17 mouse cellular contexts compared by ENCODE assay signal in genomic region chr5:4917274-4917673, GRCm38 (mm10).
DNase-seq lines count a peak whose midpoint lies in the region; ATAC-seq lines count a peak whose summit lies in the region.
"Had no signal": no experiment of that assay in that cellular context is flagged by ENCODE, and none has a peak within 500 bp of the region (broad histone marks: within the 10 kb centered on the region; RNA-seq: fewer than 3 reads in every experiment).

No protein-coding gene starts in this region.

- no peak overlapping the region for H3K9ac ChIP-seq in forebrain, embryonic 14.5 days (ENCODE audit: low read length)
- H3K9ac ChIP-seq in forebrain, embryonic 12.5 days = no peak overlapping the region
- no peak overlapping the region for H3K9ac ChIP-seq in kidney, embryonic 16.5 days (replicated peaks; ENCODE audit: low read length)
- H3K9ac ChIP-seq: heart, embryonic 15.5 days; liver, embryonic 14.5 days had no signal

- no peak overlapping the region for H3K4me3 ChIP-seq in forebrain, embryonic 14.5 days (ENCODE audit: low read depth, low read length)
- no peak overlapping the region for H3K4me3 ChIP-seq in forebrain, embryonic 12.5 days (replicated peaks)
- no peak overlapping the region for H3K4me3 ChIP-seq in kidney, embryonic 16.5 days (ENCODE audit: low read length)
- H3K4me3 ChIP-seq: heart, embryonic 10.5 days; heart, embryonic 15.5 days had no signal

- peaks cover 2% of the 10 kb centered on the region; the same call in 1 of the 2 replicates for H3K4me1 ChIP-seq in forebrain, embryonic 14.5 days (ENCODE audit: control insufficient read depth, insufficient read depth, low read length)
- H3K4me1 ChIP-seq in forebrain, embryonic 12.5 days = peaks cover 5% of the 10 kb centered on the region; the same call in 1 of the 2 replicates
- H3K4me1 ChIP-seq in kidney, embryonic 16.5 days (ENCODE audit: insufficient read depth, low read length) = 0 out of 2 replicates have a peak, but pooled peaks cover 2% of the 10 kb centered on the region
- H3K4me1 ChIP-seq: heart, embryonic 10.5 days; heart, embryonic 15.5 days had no signal

- 54% methylated on average over 4 of the region's 4 CpGs for WGBS in forebrain, embryonic 14.5 days
- 71% methylated on average over 4 of the region's 4 CpGs for WGBS in forebrain, embryonic 12.5 days
- 81% methylated on average over 4 of the region's 4 CpGs for WGBS in kidney, embryonic 16.5 days

- H3K9me3 ChIP-seq in forebrain, embryonic 14.5 days (replicated peaks; ENCODE audit: control insufficient read depth, low read length) = no peaks in the 10 kb centered on the region
- H3K9me3 ChIP-seq in forebrain, embryonic 12.5 days = no peaks in the 10 kb centered on the region
- H3K9me3 ChIP-seq in kidney, embryonic 16.5 days (ENCODE audit: low read length) = no peaks in the 10 kb centered on the region
- H3K9me3 ChIP-seq: heart, embryonic 10.5 days; heart, embryonic 15.5 days had no signal

- H3K27ac ChIP-seq in forebrain, embryonic 14.5 days (ENCODE audit: low read depth, low read length) = no peak overlapping the region
- no peak overlapping the region for H3K27ac ChIP-seq in forebrain, embryonic 12.5 days
- H3K27ac ChIP-seq in kidney, embryonic 16.5 days (ENCODE audit: low read length) = peak overlapping the region; percentile 14; the same call in 1 of the 2 replicates
- H3K27ac ChIP-seq: heart, embryonic 10.5 days; heart, embryonic 15.5 days; liver, embryonic 14.5 days had no signal

- no peak overlapping the region for H3K4me2 ChIP-seq in forebrain, embryonic 14.5 days (ENCODE audit: low read length)
- H3K4me2 ChIP-seq in forebrain, embryonic 12.5 days = no peak overlapping the region
- no peak overlapping the region for H3K4me2 ChIP-seq in kidney, embryonic 16.5 days (replicated peaks; ENCODE audit: low read depth, low read length)
- H3K4me2 ChIP-seq: heart, embryonic 15.5 days had no signal

- no peak for DNase-seq in forebrain, embryonic 14.5 days (ENCODE audit: low spot score)
- DNase-seq in kidney, adult 8-10 months = no peak
- DNase-seq in right cerebral cortex, adult 18-20 months = peak; percentile 53
- no peak for DNase-seq in right cerebral cortex, postnatal 25 days
- DNase-seq in Muller cell, postnatal 12 days (ENCODE audit: inconsistent ontology term) = no peak
- DNase-seq: adrenal gland, postnatal 36 days; heart, adult 11 months; liver; lung, adult 2 months; right cerebral cortex, postnatal 4 days; thymus, postnatal 4 days had no signal

- H3K27me3 ChIP-seq in forebrain, embryonic 14.5 days (replicated peaks; ENCODE audit: control insufficient read depth, insufficient read depth, low read length) = no peaks in the 10 kb centered on the region
- H3K27me3 ChIP-seq in forebrain, embryonic 12.5 days = no peaks in the 10 kb centered on the region
- no peaks in the 10 kb centered on the region for H3K27me3 ChIP-seq in kidney, embryonic 16.5 days (ENCODE audit: insufficient read depth, low read length)
- H3K27me3 ChIP-seq: heart, embryonic 15.5 days had no signal

- no peaks in the 10 kb centered on the region for H3K36me3 ChIP-seq in forebrain, embryonic 14.5 days (ENCODE audit: control insufficient read depth, insufficient read depth, low read length)
- no peaks in the 10 kb centered on the region for H3K36me3 ChIP-seq in forebrain, embryonic 12.5 days (replicated peaks)
- no peaks in the 10 kb centered on the region for H3K36me3 ChIP-seq in kidney, embryonic 16.5 days (ENCODE audit: insufficient read depth, low read length)
- H3K36me3 ChIP-seq: heart, embryonic 10.5 days; heart, embryonic 15.5 days had no signal

- peak; percentile 27; the same call in 1 of the 2 replicates for ATAC-seq in forebrain, embryonic 14.5 days
- ATAC-seq in forebrain, embryonic 12.5 days (ENCODE audit: low FRiP score) = no peak
- ATAC-seq in kidney, embryonic 16.5 days (ENCODE audit: low FRiP score, low TSS enrichment) = no peak
- ATAC-seq: hindbrain, embryonic 16.5 days had no signal
